ENCODE assay signal across 17 mouse cellular contexts in genomic region chr11:83857256-83857655, GRCm38 (mm10). TPM values are rescaled to one million over a fixed set of nuclear protein-coding genes. Genes with fewer than 3 reads are reported as not detected.
"Had no signal": no experiment of that assay in that cellular context is flagged by ENCODE, and none has a peak within 500 bp of the region (broad histone marks: within the 10 kb centered on the region; RNA-seq: fewer than 3 reads in every experiment).

No protein-coding gene starts in this region.

- H3K4me1 ChIP-seq: stomach, embryonic 15.5 days had no signal

- H3K27ac ChIP-seq: neural tube, embryonic 13.5 days; neural tube, embryonic 15.5 days; stomach, embryonic 15.5 days; stomach, postnatal 0 days had no signal

- H3K36me3 ChIP-seq: neural tube, embryonic 13.5 days; neural tube, embryonic 15.5 days; stomach, embryonic 15.5 days had no signal

- H3K9ac ChIP-seq: neural tube, embryonic 13.5 days; neural tube, embryonic 15.5 days; stomach, embryonic 15.5 days had no signal

- H3K9me3 ChIP-seq: neural tube, embryonic 13.5 days; neural tube, embryonic 15.5 days; stomach, embryonic 15.5 days had no signal

- DNase-seq: retina, postnatal 1 day; right cerebral cortex, adult 18-20 months; right cerebral cortex, postnatal 14 days; right cerebral cortex, postnatal 25 days; right cerebral cortex, postnatal 4 days; spleen, adult 18-20 months; thymus, adult 18-20 months; thymus, adult 2 months; thymus, postnatal 14 days; thymus, postnatal 25 days; thymus, postnatal 36 days; thymus, postnatal 4 days had no signal

- H3K4me3 ChIP-seq: neural tube, embryonic 13.5 days; neural tube, embryonic 15.5 days; stomach, embryonic 15.5 days had no signal

- H3K4me2 ChIP-seq: neural tube, embryonic 13.5 days; neural tube, embryonic 15.5 days; stomach, embryonic 15.5 days had no signal

RNA-seq across cellular contexts. Expression of gene Hnf1b, which starts 7.4 kb away (rescaled TPM):
- polyA plus RNA-seq: thymus, postnatal 0 days had no signal
